Mouse (Mus musculus) monocyte, adult 59 days (primary cell): ENCODE data around the gene Eif2s2. TPM values are rescaled to one million over a fixed set of nuclear protein-coding genes. Genes with fewer than 3 reads are reported as not detected.

Experiments
- total RNA-seq, 2 experiments: library from RNA; stranded (reverse); gene quantifications; one replicate each; pipeline ENCODE4 v1.2.4; 2023

Eif2s2 gene
- total RNA-seq = 10 to 100 TPM; 56.6 to 68.1 TPM

GRCm38 (mm10) chr2:154892201-154893044 lies at the start of gene Eif2s2:
Eif2s2 (minus strand) TSS chr2:154892935.

Other genes with a start within 250 kb of the Eif2s2 start
- gene Chmp4b, start 241.2 kb downstream of the Eif2s2 start, total RNA-seq = 100 to 1,000 TPM; 209 to 230 TPM
- gene Gm14214, start 122.9 kb downstream of the Eif2s2 start, total RNA-seq = not detected
- 100 to 1,000 TPM; 178 to 210 TPM for gene Raly, start 101.8 kb downstream of the Eif2s2 start, total RNA-seq
- not detected for gene a, start 101.5 kb downstream of the Eif2s2 start, total RNA-seq
- gene Gm14226, start 125.3 kb upstream of the Eif2s2 start, total RNA-seq = not detected
- 10 to 100 TPM; 11.8 to 12.1 TPM for gene Ahcy, start 181.6 kb upstream of the Eif2s2 start, total RNA-seq
- gene Itch, start 240.6 kb upstream of the Eif2s2 start, total RNA-seq = 100 to 1,000 TPM; 139 to 149 TPM